Mouse (Mus musculus) embryonic facial prominence, embryonic 14.5 days (tissue): ENCODE measurements around the gene Stox2. TPM values are rescaled to one million over a fixed set of nuclear protein-coding genes. Genes with fewer than 3 reads are reported as not detected.

ENCODE experiments used
- ATAC-seq: fragments of 200-750 bp; cut with Nextera tagmentation; 2 replicates; pipeline ENCODE4 v1.8.0; 2017; ENCODE audit warnings: low read depth, moderate number of reproducible peaks, moderate TSS enrichment
- DNase-seq: peaks from one replicate; pipeline ENCODE4 v3.0.0-alpha.2; 2015; ENCODE audit warnings: low spot score
- H3K27ac ChIP-seq: fragments of 300-500 bp; sonication (generic); replicated peaks from 2 replicates; pipeline ENCODE4 v1.5.1; 2014; ENCODE audit warnings: low read depth, mild to moderate bottlenecking, low read length, moderate library complexity
- H3K27me3 ChIP-seq: fragments of 300-500 bp; sonication (generic); replicated peaks from 2 replicates; pipeline ENCODE4 v1.6.1; 2014; ENCODE audit warnings: low read length; ENCODE audit not compliant: control insufficient read depth, insufficient read depth
- H3K36me3 ChIP-seq: fragments of 300-500 bp; sonication (generic); 2 replicates; pipeline ENCODE4 v1.6.1; 2014; ENCODE audit warnings: low read length, mixed read lengths; ENCODE audit not compliant: control insufficient read depth, insufficient read depth
- H3K4me1 ChIP-seq: fragments of 300-500 bp; sonication (generic); 2 replicates; pipeline ENCODE4 v1.6.1; 2014; ENCODE audit warnings: antibody characterized with exemption, low read length; ENCODE audit not compliant: control insufficient read depth, insufficient read depth
- H3K4me2 ChIP-seq: fragments of 300-500 bp; sonication (generic); 2 replicates; pipeline ENCODE4 v1.6.1; 2014; ENCODE audit warnings: low read depth, mild to moderate bottlenecking, low read length, moderate library complexity, mixed read lengths
- H3K4me3 ChIP-seq: fragments of 300-500 bp; sonication (generic); 2 replicates; pipeline ENCODE4 v1.5.1; 2014; ENCODE audit warnings: low read depth, mild to moderate bottlenecking, low read length
- H3K9ac ChIP-seq: fragments of 300-500 bp; sonication (generic); 2 replicates; pipeline ENCODE4 v1.6.1; 2014; ENCODE audit warnings: low read depth, mild to moderate bottlenecking, low read length, moderate library complexity, mixed read lengths
- H3K9me3 ChIP-seq: fragments of 300-500 bp; sonication (generic); 2 replicates; pipeline ENCODE4 v1.6.1; 2016; ENCODE audit warnings: low read length; ENCODE audit not compliant: control insufficient read depth
- WGBS: fragments of 180-500 bp; shearing (Covaris S2); extraction: QIAGEN DNeasy Blood & Tissue Kit; methylation state at CpG from one replicate; pipeline ENCODE4 v1.1.7; 2014; 5-methylcytosine and 5-hydroxymethylcytosine counted together
- polyA plus RNA-seq: library from polyadenylated mRNA; unstranded; fragments of >200 nt; fragmentation: Nextera tagmentation; extraction: Ambion mirVana; gene quantifications from 2 replicates; pipeline ENCODE4 v1.2.1, GENCODE M21; 2014

Stox2 gene
- polyA plus RNA-seq, 1 experiment from 2014 or later = 14.2 TPM

DNA sequence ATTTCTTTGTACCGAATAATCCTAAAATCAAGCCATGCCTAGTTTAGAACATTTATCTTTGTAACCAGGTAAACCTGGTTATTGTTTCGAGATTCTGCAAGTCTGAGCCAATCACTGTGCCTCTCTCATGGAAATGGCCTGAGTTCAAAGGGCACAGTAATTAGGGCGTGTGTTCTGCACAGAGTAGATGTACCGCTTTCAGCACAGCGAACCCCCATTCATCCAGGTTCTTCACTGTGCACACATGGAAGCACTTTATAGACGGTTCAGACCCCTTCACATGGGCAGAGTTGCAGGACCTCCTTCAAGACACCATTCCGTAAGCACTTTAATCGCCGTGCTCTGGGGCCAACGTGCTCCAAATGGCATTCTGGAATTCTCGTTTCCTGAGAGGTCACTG is 104.7 kb downstream of the Stox2 start:
- no peak for DNase-seq
- Histone ChIP-seq H3K27me3 (no peaks in the 10 kb centered on the region), H3K4me2 (no peak overlapping the region), H3K27ac (no peak overlapping the region), H3K36me3 (no peaks in the 10 kb centered on the region), H3K4me3 (no peak overlapping the region), H3K9me3 (no peaks in the 10 kb centered on the region), H3K4me1 (peaks cover 22% of the 10 kb centered on the region), H3K9ac (no peak overlapping the region)
- no peak for ATAC-seq
- 30% methylated on average over 11 of the region's 11 CpGs for WGBS

DNA sequence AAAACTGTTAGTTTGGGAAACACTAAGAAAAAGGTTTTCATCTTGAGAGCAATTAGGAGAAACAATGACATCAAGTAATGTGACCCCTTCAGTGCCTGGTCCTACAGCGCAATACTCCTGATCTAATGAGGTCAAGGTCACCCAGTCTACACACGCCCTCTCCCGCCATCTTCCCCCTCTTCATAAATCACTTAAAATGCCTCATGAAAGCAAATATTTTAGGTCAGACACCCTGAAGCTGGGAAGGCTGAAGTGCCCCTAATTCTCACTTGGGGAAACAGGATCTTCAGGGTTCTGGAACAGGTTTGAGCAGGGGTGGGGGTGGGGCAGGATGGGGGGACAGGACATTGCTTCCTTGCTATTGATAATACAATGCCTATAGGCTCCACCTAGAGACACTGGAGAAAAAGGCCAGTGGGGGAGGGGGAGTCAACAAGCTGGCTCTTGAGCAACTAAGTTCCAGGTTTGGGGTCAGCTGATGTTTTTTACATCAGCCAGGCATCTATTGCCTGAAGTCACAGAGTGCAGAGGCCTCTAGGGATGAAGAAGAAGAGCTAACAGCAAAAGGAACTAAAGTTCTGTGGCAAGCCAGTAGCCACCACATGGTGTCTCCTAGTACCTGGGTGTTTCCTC is 107.4 kb downstream of the Stox2 start:
- no peak for DNase-seq
- H3K9me3 ChIP-seq = no peaks in the 10 kb centered on the region

DNA sequence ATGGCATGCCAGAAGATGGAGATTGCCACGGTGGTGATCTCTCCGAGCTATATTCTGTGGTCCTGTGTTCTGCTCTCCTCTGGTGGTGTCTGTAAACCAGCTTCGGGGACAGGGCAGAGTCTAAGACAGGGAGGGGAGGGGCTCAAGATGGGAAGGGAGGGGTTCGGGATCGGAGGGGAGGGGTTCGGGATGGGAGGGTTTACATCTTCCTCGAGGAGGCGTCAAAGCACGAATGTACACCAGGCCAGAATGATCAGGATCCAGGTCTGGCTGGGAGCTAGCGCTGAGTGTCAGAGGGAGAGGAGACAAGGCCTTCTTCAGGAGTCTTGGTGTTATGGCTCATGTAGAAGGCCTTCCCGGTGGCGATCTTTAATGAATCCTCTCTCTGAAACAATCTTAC is 109.7 kb downstream of the Stox2 start:
- no peak for DNase-seq
- H3K27me3 ChIP-seq = no peaks in the 10 kb centered on the region
- peaks cover 17% of the 10 kb centered on the region for H3K4me1 ChIP-seq
- 92% methylated on average over 12 of the region's 12 CpGs for WGBS
- no peak overlapping the region for H3K9ac ChIP-seq
- H3K36me3 ChIP-seq = no peaks in the 10 kb centered on the region
- no peaks in the 10 kb centered on the region for H3K9me3 ChIP-seq
- no peak overlapping the region for H3K27ac ChIP-seq
- H3K4me3 ChIP-seq = no peak overlapping the region
- no peak for ATAC-seq
- H3K4me2 ChIP-seq = no peak overlapping the region

More for the DNA sequence above, 107.4 kb downstream of the Stox2 start:
- Histone ChIP-seq H3K27me3 (no peaks in the 10 kb centered on the region), H3K36me3 (no peaks in the 10 kb centered on the region), H3K9ac (no peak overlapping the region), H3K4me3 (no peak overlapping the region), H3K27ac (no peak overlapping the region), H3K4me2 (no peak overlapping the region), H3K4me1 (peaks cover 15% of the 10 kb centered on the region)
- WGBS = 45% methylated on average over 3 of the region's 3 CpGs
- no peak for ATAC-seq

DNA sequence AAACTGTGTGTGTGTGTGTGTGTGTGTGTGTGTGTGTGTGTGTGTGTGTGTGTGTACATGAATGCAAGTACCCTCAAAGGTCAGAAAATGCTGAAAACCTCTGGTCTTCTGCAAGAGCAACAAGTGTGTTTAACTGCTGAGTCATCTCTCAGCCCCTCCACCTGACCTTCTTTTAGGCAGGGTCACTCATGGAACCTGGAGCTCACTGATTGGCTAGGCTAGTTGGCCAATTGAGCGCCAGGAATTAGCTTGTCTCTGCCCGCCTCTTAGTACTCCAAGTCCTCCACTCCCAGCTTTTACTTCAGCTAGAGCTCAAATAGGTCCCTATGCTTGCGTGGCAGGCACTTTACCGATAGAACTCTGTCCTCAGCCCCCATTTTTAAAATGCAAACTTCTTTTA is 110.2 kb downstream of the Stox2 start:
- Histone ChIP-seq H3K9me3 (no peaks in the 10 kb centered on the region), H3K9ac (no peak overlapping the region), H3K27ac (no peak overlapping the region), H3K36me3 (no peaks in the 10 kb centered on the region), H3K4me1 (peaks cover 22% of the 10 kb centered on the region), H3K27me3 (no peaks in the 10 kb centered on the region), H3K4me3 (no peak overlapping the region), H3K4me2 (no peak overlapping the region)
- WGBS = 98% methylated on average over 4 of the region's 4 CpGs
- ATAC-seq = no peak
- DNase-seq = no peak

- WGBS = 55% methylated on average over 9 of the region's 9 CpGs
- H3K4me2 ChIP-seq = peak overlapping the region; percentile 40
- H3K4me1 ChIP-seq = peaks cover 16% of the 10 kb centered on the region
- no peaks in the 10 kb centered on the region for H3K9me3 ChIP-seq
- peak; percentile 92 for DNase-seq
- H3K27me3 ChIP-seq = no peaks in the 10 kb centered on the region
- H3K27ac ChIP-seq = peak overlapping the region; percentile 46
- H3K4me3 ChIP-seq = peak overlapping the region; percentile 13
- ATAC-seq = peak; percentile 97
- H3K9ac ChIP-seq = no peak overlapping the region
- H3K36me3 ChIP-seq = no peaks in the 10 kb centered on the region
Observed at GRCm38 (mm10) chr8:47334223-47334757, 111.9 kb downstream of the Stox2 start.

DNA sequence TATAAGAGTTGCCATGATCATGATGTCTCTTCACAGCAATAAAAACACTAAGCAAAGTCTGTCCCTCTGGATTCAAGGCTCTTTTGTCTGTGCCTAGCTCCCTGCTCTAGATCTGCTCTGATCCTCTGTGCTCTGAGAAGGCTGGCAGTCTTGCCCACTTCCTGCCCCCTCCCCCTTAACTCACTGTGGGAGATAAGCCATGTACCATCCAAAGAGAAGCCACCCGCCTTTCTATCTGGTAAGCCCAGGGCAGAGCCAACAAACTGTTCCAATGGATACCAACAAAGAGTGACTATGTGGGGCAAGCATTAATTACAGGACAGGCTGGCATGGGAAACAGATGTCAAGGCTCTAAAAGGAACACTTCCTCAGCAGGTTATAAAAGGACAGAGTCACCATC is 113.2 kb downstream of the Stox2 start:
- ATAC-seq (no peak), DNase-seq (no peak)
- Histone ChIP-seq H3K36me3 (no peaks in the 10 kb centered on the region), H3K4me2 (no peak overlapping the region), H3K27me3 (no peaks in the 10 kb centered on the region), H3K27ac (no peak overlapping the region), H3K9me3 (no peaks in the 10 kb centered on the region), H3K4me3 (no peak overlapping the region), H3K4me1 (peaks cover 10% of the 10 kb centered on the region; the same call in 1 of the 2 replicates), H3K9ac (no peak overlapping the region)
- 93% methylated on average over 1 of the region's 1 CpGs for WGBS

- ATAC-seq (no peak), DNase-seq (peak; percentile 69)
- Histone ChIP-seq H3K27me3 (no peaks in the 10 kb centered on the region), H3K4me3 (no peak overlapping the region), H3K4me2 (no peak overlapping the region), H3K36me3 (no peaks in the 10 kb centered on the region), H3K9me3 (no peaks in the 10 kb centered on the region), H3K27ac (no peak overlapping the region), H3K9ac (no peak overlapping the region), H3K4me1 (peaks cover 15% of the 10 kb centered on the region; the same call in 1 of the 2 replicates)
- WGBS = 51% methylated on average over 5 of the region's 5 CpGs
Observed at GRCm38 (mm10) chr8:47330982-47331381, 115.2 kb downstream of the Stox2 start.

- Histone ChIP-seq H3K9ac (no peak overlapping the region), H3K9me3 (no peaks in the 10 kb centered on the region), H3K4me2 (no peak overlapping the region), H3K36me3 (no peaks in the 10 kb centered on the region), H3K4me1 (peaks cover 13% of the 10 kb centered on the region; the same call in 1 of the 2 replicates), H3K4me3 (no peak overlapping the region), H3K27me3 (no peaks in the 10 kb centered on the region), H3K27ac (no peak overlapping the region)
- ATAC-seq (no peak), DNase-seq (peak; percentile 58)
- WGBS = 73% methylated on average over 8 of the region's 8 CpGs
Observed at GRCm38 (mm10) chr8:47326348-47326747, 119.8 kb downstream of the Stox2 start.
